In the genomic region with DNA sequence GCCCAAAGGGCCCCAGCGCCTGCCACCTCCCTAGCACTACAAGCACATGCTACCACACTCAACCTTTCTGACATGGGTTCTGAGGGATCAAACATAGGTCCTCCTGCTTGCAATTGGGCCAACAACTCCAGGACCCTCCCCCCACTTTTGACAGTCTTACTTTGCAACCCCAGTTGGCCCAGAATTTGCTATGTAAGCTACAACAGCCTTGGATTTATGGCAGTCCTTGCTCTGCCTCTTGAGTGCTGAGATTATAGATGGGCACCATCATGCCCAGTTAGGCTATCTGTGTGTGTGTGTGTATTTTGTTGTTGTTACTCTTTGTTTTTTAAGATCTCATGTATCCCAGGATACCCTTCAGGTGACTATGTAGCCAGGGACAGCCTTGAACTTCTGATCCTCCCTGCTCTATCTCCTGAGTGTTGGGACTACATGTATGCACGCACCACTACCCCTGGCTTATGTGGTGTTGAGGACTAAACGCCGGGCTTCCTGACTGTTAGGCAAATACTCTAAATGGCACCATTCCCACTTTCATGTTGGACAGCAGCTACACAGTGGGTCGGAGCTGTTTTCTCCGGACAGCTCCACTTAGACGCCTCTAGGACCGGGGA, we compare ENCODE assay signal across 9 mouse cellular contexts. TPM values are rescaled to one million over a fixed set of nuclear protein-coding genes. Genes with fewer than 3 reads are reported as not detected.
DNase-seq lines count a peak whose midpoint lies in the region; ATAC-seq and TF ChIP-seq lines count a peak whose summit lies in the region.
"Had no signal": no experiment of that assay in that cellular context is flagged by ENCODE, and none has a peak within 500 bp of the region (broad histone marks: within the 10 kb centered on the region; RNA-seq: fewer than 3 reads in every experiment).

No protein-coding gene starts in this region.

- H3K4me2 ChIP-seq in embryonic facial prominence, embryonic 12.5 days (replicated peaks), result peak overlapping the region; percentile 87
- peak overlapping the region; percentile 82 for H3K4me2 ChIP-seq in intestine, embryonic 14.5 days (ENCODE audit: low read length)
- peak overlapping the region; percentile 93 for H3K4me2 ChIP-seq in midbrain, postnatal 0 days (ENCODE audit: low read depth, low read length, poor library complexity, severe bottlenecking)

- no peak for DNase-seq in layer of hippocampus, adult 2 months (ENCODE audit: low spot score in 2 of 2)
- DNase-seq in layer of hippocampus, postnatal 36 days, result no peak
- DNase-seq in intestine, embryonic 14.5 days (ENCODE audit: low spot score), result no peak
- no peak for DNase-seq in midbrain, postnatal 0 days (ENCODE audit: low spot score)
- DNase-seq in layer of hippocampus, postnatal 10 days (ENCODE audit: low spot score in 2 of 2), result no peak
- no peak for DNase-seq in left cerebral cortex, adult 18-20 months (ENCODE audit: low spot score in 2 of 2)
- DNase-seq in T-cell, adult 2 months (ENCODE audit: low spot score), result no peak

- peak overlapping the region; percentile 77 for H3K4me3 ChIP-seq in layer of hippocampus, adult 2 months
- peak overlapping the region; percentile 52 for H3K4me3 ChIP-seq in embryonic facial prominence, embryonic 12.5 days
- H3K4me3 ChIP-seq in intestine, embryonic 14.5 days (ENCODE audit: low read depth, low read length), result peak overlapping the region; percentile 58
- peak overlapping the region; percentile 62 for H3K4me3 ChIP-seq in midbrain, postnatal 0 days (ENCODE audit: low read depth, low read length)

- no peaks in the 10 kb centered on the region for H3K9me3 ChIP-seq in embryonic facial prominence, embryonic 12.5 days
- no peaks in the 10 kb centered on the region for H3K9me3 ChIP-seq in intestine, embryonic 14.5 days (ENCODE audit: control insufficient read depth, low read length)
- no peaks in the 10 kb centered on the region for H3K9me3 ChIP-seq in midbrain, postnatal 0 days (ENCODE audit: low read length)

- H3K27me3 ChIP-seq in embryonic facial prominence, embryonic 12.5 days, result no peaks in the 10 kb centered on the region
- H3K27me3 ChIP-seq in intestine, embryonic 14.5 days (replicated peaks; ENCODE audit: control insufficient read depth, insufficient read depth, low read length), result no peaks in the 10 kb centered on the region
- no peaks in the 10 kb centered on the region for H3K27me3 ChIP-seq in midbrain, postnatal 0 days (ENCODE audit: insufficient read depth, low read length)

- no peaks in the 10 kb centered on the region for H3K36me3 ChIP-seq in embryonic facial prominence, embryonic 12.5 days
- H3K36me3 ChIP-seq in intestine, embryonic 14.5 days (ENCODE audit: control insufficient read depth, insufficient read depth, low read length), result no peaks in the 10 kb centered on the region
- H3K36me3 ChIP-seq in midbrain, postnatal 0 days (ENCODE audit: insufficient read depth, low read length), result no peaks in the 10 kb centered on the region

- peak overlapping the region; percentile 58 for H3K9ac ChIP-seq in embryonic facial prominence, embryonic 12.5 days
- no peak overlapping the region for H3K9ac ChIP-seq in intestine, embryonic 14.5 days (ENCODE audit: low read length)
- H3K9ac ChIP-seq in midbrain, postnatal 0 days (replicated peaks; ENCODE audit: low read length, poor library complexity, severe bottlenecking), result peak overlapping the region; percentile 61

- 27% methylated on average over 8 of the region's 8 CpGs for WGBS in embryonic facial prominence, embryonic 12.5 days
- WGBS in intestine, embryonic 14.5 days, result 17% methylated on average over 8 of the region's 8 CpGs
- 17% methylated on average over 8 of the region's 8 CpGs for WGBS in midbrain, postnatal 0 days

- peaks cover 26% of the 10 kb centered on the region for H3K4me1 ChIP-seq in embryonic facial prominence, embryonic 12.5 days
- H3K4me1 ChIP-seq in intestine, embryonic 14.5 days (replicated peaks; ENCODE audit: control insufficient read depth, insufficient read depth, low read length), result peaks cover 41% of the 10 kb centered on the region
- H3K4me1 ChIP-seq in midbrain, postnatal 0 days (ENCODE audit: insufficient read depth, low read length), result no peaks in the 10 kb centered on the region

- no peak for ATAC-seq in embryonic facial prominence, embryonic 12.5 days (ENCODE audit: insufficient number of reproducible peaks, insufficient read depth, low FRiP score, low TSS enrichment)
- ATAC-seq in intestine, embryonic 14.5 days (replicated peaks; ENCODE audit: low FRiP score, low TSS enrichment, low read depth), result no peak; the same call in 1 of the 2 replicates
- no peak for ATAC-seq in midbrain, postnatal 0 days (ENCODE audit: low FRiP score)

- no peak for TF ChIP-seq CTCF in layer of hippocampus, adult 2 months (conservative IDR thresholded peaks at IDR 0.05)
- no peak for TF ChIP-seq CTCF in midbrain, postnatal 0 days (IDR thresholded peaks at IDR 0.05)

- peak overlapping the region; percentile 97 for H3K27ac ChIP-seq in layer of hippocampus, adult 2 months
- peak overlapping the region; percentile 12; the same call in 1 of the 2 replicates for H3K27ac ChIP-seq in embryonic facial prominence, embryonic 12.5 days
- 0 out of 2 replicates have a peak overlapping the region, but pooled peaks have one; percentile 47 for H3K27ac ChIP-seq in intestine, embryonic 14.5 days (ENCODE audit: low read depth)
- H3K27ac ChIP-seq in midbrain, postnatal 0 days (ENCODE audit: low read depth, low read length), result no peak overlapping the region

RNA-seq across cellular contexts. Expression of a gene that starts 2.4 kb away (rescaled TPM):
- total RNA-seq in layer of hippocampus, adult 2 months (2021), result 10 to 100 TPM; 11.5 to 12.8 TPM
- total RNA-seq in layer of hippocampus, postnatal 36 days (2021), result 10 to 100 TPM; 11.0 to 13.1 TPM
- 1.7 and 1.9 TPM in 2 replicates for polyA plus RNA-seq in embryonic facial prominence, embryonic 12.5 days (2016; fragmentation: Nextera tagmentation; extraction: Ambion mirVana)
- 1.4 and 1.7 TPM in 2 replicates for polyA plus RNA-seq in intestine, embryonic 14.5 days (2014; fragmentation: Nextera tagmentation; extraction: Ambion mirVana)
- total RNA-seq in midbrain, postnatal 0 days (2014; rRNA removed), result 4.1 and 5.6 TPM in 2 replicates
- 3.0 and 3.9 TPM in 2 replicates for polyA plus RNA-seq in midbrain, postnatal 0 days (2015; fragmentation: Nextera tagmentation; extraction: Ambion mirVana)
- 1 to 10 TPM; 6.8 to 7.8 TPM for total RNA-seq in layer of hippocampus, postnatal 10 days (2021)
- total RNA-seq in left cerebral cortex, adult 18-20 months (2021), result 10 to 100 TPM; 10.6 to 13.0 TPM

RNA-seq across cellular contexts. Expression of a gene that starts 25.2 kb away (rescaled TPM):
- total RNA-seq in layer of hippocampus, adult 2 months (2021), result under 1 TPM in 1 of 2 experiments, not detected in 1; 0.18 TPM
- under 1 TPM in 1 of 2 experiments, not detected in 1; 0.20 TPM for total RNA-seq in layer of hippocampus, postnatal 36 days (2021)
- 0.77 and 1.2 TPM in 2 replicates for polyA plus RNA-seq in embryonic facial prominence, embryonic 12.5 days (2016; fragmentation: Nextera tagmentation; extraction: Ambion mirVana)
- polyA plus RNA-seq in intestine, embryonic 14.5 days (2014; fragmentation: Nextera tagmentation; extraction: Ambion mirVana), result 0.74 and 1.3 TPM in 2 replicates
- total RNA-seq in midbrain, postnatal 0 days (2014; rRNA removed), result 0.19 TPM in 1 of 2 replicates, not detected in the other
- 0.17 TPM in 1 of 2 replicates, not detected in the other for polyA plus RNA-seq in midbrain, postnatal 0 days (2015; fragmentation: Nextera tagmentation; extraction: Ambion mirVana)
- under 1 TPM; 0.22 to 0.32 TPM for total RNA-seq in layer of hippocampus, postnatal 10 days (2021)
- under 1 TPM in 1 of 2 experiments, not detected in 1; 0.33 TPM for total RNA-seq in left cerebral cortex, adult 18-20 months (2021)

RNA-seq across cellular contexts. Expression of a gene that starts 27.5 kb away (rescaled TPM):
- total RNA-seq in layer of hippocampus, adult 2 months (2021), result not detected
- not detected for total RNA-seq in layer of hippocampus, postnatal 36 days (2021)
- polyA plus RNA-seq in embryonic facial prominence, embryonic 12.5 days (2016; fragmentation: Nextera tagmentation; extraction: Ambion mirVana), result 2.6 and 4.1 TPM in 2 replicates
- polyA plus RNA-seq in intestine, embryonic 14.5 days (2014; fragmentation: Nextera tagmentation; extraction: Ambion mirVana), result 5.9 and 9.1 TPM in 2 replicates
- total RNA-seq in midbrain, postnatal 0 days (2014; rRNA removed), result not detected in 2 replicates
- polyA plus RNA-seq in midbrain, postnatal 0 days (2015; fragmentation: Nextera tagmentation; extraction: Ambion mirVana), result not detected in 2 replicates
- not detected for total RNA-seq in layer of hippocampus, postnatal 10 days (2021)
- not detected for total RNA-seq in left cerebral cortex, adult 18-20 months (2021)
- total RNA-seq: layer of hippocampus, postnatal 25 days had no signal

RNA-seq across cellular contexts. Expression of a gene that starts 28.7 kb away (rescaled TPM):
- total RNA-seq in layer of hippocampus, adult 2 months (2021), result 10 to 100 TPM; 74.3 to 76.8 TPM
- total RNA-seq in layer of hippocampus, postnatal 36 days (2021), result 10 to 100 TPM; 68.6 to 76.3 TPM
- polyA plus RNA-seq in embryonic facial prominence, embryonic 12.5 days (2016; fragmentation: Nextera tagmentation; extraction: Ambion mirVana), result 110 and 112 TPM in 2 replicates
- 149 and 150 TPM in 2 replicates for polyA plus RNA-seq in intestine, embryonic 14.5 days (2014; fragmentation: Nextera tagmentation; extraction: Ambion mirVana)
- 95.5 and 98.5 TPM in 2 replicates for total RNA-seq in midbrain, postnatal 0 days (2014; rRNA removed)
- polyA plus RNA-seq in midbrain, postnatal 0 days (2015; fragmentation: Nextera tagmentation; extraction: Ambion mirVana), result 79.4 and 90.0 TPM in 2 replicates
- 10 to 100 TPM; 74.9 to 79.5 TPM for total RNA-seq in layer of hippocampus, postnatal 10 days (2021)
- 10 to 100 TPM; 66.8 to 67.7 TPM for total RNA-seq in left cerebral cortex, adult 18-20 months (2021)

RNA-seq across cellular contexts. Expression of a gene that starts 43.1 kb away (rescaled TPM):
- total RNA-seq in layer of hippocampus, adult 2 months (2021), result 1 to 10 TPM; 2.1 to 2.4 TPM
- 1 to 10 TPM; 2.5 to 2.7 TPM for total RNA-seq in layer of hippocampus, postnatal 36 days (2021)
- 1.6 and 1.8 TPM in 2 replicates for polyA plus RNA-seq in embryonic facial prominence, embryonic 12.5 days (2016; fragmentation: Nextera tagmentation; extraction: Ambion mirVana)
- 1.9 and 2.1 TPM in 2 replicates for polyA plus RNA-seq in intestine, embryonic 14.5 days (2014; fragmentation: Nextera tagmentation; extraction: Ambion mirVana)
- 5.8 and 8.9 TPM in 2 replicates for total RNA-seq in midbrain, postnatal 0 days (2014; rRNA removed)
- polyA plus RNA-seq in midbrain, postnatal 0 days (2015; fragmentation: Nextera tagmentation; extraction: Ambion mirVana), result 5.8 and 7.1 TPM in 2 replicates
- 1 to 10 TPM; 3.7 to 3.8 TPM for total RNA-seq in layer of hippocampus, postnatal 10 days (2021)
- 1 to 10 TPM; 2.8 to 3.0 TPM for total RNA-seq in left cerebral cortex, adult 18-20 months (2021)
